Mouse (Mus musculus) cerebellum, postnatal 10 days (tissue): Measurements from ENCODE around the gene Parp3.

ENCODE experiments used
- DNase-seq, 2 experiments: peaks; one replicate each; pipeline ENCODE4 v3.0.0; 2021; ENCODE audit warnings: mixed read lengths in 2 of 2

Gene Parp3

DNA sequence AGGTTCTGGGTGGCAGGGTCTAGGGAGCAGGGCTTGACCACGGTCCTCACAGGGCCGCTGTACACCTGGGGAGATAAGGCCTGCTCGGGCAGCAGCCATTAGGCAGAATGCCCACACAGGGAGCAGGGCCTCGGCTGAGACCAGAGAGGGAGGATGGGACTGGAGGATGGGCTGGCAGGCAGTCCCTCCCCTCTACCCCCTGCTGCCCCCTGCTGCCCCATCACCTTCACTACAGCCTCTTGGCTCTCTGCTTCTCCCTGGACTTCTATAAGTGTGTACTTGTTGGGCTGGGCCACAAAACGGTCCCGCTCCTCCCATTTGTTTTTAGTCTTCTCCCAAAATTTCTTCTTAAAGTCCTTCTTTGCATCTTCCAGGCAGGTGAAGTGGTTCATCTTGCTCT lies 2.3 kb downstream of the Parp3 start:
- peak; percentile 90 for DNase-seq

DNA sequence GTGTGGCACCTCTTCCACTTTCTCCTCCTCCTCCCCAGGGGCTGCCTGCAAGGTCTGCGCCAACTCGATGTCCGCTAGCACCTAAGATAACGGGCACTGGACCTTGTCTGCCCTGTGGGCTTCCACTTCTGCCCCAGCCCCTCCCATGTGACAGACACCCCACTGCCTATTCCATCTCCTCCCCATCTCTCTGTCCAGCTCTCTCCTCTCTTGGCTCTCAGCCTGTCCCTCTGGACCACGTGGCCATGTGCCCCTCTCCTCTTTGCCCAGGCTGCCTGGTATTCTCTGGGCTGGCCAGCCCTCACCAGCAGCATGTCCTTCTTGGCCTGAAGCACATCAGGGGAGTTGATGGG lies 3.0 kb downstream of the Parp3 start:
- peak; percentile 53 to 55 for DNase-seq

DNA sequence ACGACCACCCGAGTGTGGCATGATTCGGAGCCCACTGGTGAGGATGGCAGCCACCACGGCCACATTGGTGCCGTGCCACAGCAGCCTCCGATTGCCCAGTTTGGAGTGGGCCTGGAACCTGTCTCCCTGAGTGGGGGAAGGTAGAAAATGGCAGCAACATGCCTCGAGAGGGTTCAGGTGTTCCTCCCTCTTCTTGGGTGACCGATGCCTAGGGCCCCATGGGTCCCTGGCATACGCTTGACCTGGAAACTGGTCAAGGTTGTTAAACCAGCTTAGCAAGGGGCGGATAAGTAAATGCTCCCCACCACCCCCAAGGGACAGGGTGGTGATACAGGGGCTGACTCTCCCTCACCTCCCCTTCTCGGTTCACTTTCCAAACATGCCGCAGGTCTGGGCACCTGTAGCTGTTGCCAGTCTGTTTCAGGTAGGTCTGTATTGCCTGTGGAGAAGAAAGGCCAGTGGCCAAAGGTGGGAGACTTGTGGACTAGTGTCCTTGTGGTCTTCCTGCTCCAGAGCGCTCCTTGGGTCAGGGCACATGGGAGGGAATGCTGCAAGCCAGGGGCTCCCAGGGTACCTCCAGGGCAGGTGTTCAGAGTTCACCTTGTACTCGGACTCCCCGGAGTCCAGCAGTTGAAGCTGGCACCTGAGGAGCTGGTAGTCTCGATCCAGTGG lies 3.5 kb downstream of the Parp3 start:
- DNase-seq: peak; percentile 34 to 42

DNA sequence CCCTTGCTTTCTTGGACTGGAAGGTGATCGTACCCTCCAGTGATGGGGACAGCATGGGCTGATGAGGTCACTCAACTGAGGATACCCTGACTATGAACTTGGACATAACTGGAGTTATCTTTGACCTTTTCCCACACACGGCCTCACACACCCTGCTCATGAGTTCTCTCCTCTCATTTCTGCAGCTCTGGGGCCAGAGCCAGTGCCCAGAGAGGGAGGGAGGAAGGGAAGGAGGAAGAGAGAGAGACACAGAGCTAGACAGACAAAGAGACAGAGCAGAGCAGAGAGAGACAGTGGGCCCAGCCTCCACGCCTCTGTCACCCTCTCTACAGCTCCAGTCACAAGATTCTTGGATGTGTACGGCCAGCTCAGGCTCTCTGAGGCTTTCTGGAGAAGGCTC lies 4.4 kb downstream of the Parp3 start:
- no peak for DNase-seq

DNA sequence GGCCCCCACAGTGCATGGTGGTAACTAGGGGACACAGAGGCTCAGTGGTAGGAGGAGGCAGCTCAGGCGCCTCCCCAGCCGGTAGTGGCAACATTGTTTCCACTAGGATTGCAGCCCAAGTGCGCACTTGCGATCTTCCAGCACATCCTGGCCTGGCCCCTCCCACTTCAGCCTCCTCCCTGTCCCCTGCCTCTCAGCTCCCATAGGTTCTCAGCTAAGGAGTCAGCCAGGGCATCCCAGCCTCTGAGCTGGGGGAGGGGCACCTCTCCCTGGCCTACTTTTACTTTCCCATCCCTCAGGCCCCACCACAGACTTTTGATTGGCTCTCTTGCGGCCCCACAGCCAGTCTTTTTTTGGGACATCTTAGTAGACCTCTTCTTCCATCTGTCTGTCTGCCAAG lies 4.9 kb downstream of the Parp3 start:
- peak; percentile 54 to 60 for DNase-seq

DNA sequence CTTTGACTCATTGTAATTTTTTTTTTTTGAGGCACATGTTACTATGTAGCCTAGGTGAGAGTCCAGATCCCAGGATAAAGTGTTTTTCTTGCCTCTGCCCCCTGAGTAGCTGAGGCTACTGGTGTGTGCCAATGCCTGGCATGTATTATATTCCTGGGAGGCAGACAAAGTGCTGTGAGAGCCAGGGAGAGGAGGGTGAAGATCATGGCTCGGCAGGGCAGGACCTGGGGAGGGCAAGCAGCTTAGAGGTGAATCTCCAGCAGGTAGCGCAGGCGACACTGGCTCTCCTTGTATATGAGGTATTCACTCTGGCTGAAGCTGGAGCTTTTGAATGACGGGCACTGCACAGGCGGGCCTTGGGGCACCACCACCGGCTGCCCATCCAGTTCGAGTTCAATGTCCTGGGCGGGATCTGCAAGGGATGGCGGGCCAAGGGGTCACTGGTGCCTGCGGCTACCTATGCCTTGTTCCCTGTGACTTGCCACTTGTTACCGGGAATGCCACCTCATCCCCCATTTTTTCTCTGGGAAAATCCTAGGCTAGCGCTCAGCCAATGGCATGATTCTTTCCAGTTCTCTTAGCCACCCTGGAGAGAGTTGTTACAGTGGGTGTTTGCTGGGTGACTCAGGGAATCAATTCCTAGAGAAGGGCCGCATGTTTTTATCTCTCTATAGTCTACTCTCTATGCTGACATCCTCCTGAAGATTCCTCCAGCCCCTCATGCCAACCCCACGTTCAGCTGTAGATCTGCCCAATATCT lies 5.6 kb downstream of the Parp3 start:
- peak in 1 of 2 experiments; percentile 11 for DNase-seq

DNA sequence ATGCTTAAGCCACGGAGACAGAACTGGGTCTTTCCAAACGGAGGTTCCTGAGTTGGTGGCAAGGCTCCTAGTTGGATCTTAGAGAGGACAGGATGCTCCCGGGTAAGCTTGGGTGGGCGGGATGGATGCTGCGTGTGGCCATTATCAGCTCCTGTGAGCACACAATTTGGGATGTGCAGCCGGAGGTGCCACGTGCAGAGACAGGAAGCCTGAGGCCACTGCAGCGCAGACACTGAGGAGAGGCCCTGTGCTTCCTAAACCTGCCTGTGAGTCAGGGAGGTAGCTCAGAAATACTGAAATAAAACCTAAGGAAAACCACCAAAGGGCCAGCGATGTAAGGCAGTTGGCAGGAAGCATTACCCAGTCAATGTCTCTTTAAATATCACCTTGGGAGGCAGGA lies 7.0 kb downstream of the Parp3 start:
- no peak for DNase-seq

DNA sequence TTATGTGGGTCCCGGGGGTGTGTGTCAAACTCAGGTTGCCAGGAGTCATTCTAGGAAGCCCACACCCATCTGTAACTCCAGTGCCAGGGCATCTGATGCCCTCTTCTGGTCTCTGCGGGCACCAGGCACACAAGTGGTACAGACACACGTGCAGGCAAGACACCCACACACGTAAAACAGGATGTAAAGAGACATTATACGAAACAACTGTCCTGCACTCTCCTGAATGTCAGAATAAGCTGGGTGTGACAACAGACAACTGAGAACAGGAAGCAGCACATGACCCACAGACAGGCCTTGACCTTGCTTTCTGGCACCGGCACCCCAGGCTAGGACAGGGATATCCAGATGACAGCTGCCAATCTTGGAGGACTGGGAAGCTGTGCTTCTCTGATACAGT lies 7.4 kb downstream of the Parp3 start:
- DNase-seq: no peak

DNA sequence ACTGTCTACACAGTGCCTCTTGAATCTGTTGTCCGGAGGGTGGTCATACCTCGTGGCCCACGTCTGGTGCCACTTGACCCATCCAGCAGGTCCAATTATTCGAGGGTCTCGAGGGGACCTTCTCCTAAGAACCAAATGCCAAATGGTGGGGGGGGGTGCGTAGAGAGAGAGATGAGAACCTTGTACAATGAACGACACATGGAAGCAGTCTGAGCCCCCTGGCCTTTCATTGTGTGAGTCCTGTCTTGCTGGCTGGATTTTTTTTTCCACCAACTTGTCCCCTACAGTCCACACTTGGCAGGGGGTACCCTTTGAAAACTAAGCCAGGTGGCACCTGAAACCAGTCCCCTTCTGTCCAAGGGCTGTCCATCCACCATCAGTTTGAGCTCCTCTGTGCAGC lies 9.0 kb downstream of the Parp3 start:
- DNase-seq: no peak

DNA sequence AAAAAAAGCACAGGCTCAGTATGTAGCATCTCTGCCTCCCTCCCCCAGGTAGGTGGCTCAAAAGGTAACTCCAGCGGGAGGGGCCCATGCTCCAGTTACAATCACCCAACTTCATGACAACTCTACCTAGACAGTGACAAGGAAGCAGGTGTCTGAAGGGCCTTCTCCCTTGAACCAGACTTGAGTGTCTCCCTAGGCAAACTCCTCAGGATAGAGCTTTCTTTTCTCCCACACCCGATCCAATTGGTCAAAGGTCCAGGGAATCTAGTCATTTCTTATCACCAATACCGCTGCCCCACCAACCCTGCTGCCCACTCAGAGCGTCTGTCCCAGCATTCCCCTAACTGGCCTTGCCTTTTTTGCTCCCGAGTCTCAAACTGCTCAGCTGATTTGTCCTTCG lies 10.0 kb downstream of the Parp3 start:
- DNase-seq: no peak

DNA sequence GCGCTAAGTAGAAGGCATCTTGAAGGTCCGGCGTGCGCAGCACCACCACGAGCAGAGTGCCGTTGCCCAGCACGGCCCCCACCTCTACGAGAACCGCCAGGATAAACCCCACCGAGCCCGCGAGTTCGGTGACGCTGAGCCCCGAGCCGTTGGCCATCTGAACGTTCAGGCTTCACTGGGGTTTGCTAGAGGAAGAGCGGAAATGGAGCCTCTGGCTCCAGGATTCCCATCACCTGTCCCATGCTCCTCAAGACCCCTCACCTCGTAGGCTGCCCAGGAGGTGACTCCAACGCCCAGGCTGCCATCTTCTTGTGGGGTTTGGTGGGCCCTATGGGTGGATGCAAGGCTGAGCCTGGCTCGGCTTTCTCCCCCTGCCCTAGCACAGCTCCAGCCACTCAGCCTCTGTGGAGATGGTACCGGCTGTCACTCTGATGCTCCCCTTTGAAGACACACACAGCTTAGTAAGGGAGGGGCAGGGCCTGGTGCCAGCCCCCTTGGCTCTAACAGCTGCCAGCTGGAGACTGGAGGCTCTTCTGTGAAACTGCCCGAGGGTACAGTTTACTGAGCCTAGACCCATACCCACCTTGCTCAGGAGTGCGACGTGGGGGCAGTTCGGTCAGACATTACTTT lies 11.1 kb downstream of the Parp3 start, which contains the start of gene Gpr62:
TSS of gene Gpr62 (minus strand) at position 368 of the 630 bp plus-strand sequence.
- DNase-seq: peak; percentile 95 to 96

DNA sequence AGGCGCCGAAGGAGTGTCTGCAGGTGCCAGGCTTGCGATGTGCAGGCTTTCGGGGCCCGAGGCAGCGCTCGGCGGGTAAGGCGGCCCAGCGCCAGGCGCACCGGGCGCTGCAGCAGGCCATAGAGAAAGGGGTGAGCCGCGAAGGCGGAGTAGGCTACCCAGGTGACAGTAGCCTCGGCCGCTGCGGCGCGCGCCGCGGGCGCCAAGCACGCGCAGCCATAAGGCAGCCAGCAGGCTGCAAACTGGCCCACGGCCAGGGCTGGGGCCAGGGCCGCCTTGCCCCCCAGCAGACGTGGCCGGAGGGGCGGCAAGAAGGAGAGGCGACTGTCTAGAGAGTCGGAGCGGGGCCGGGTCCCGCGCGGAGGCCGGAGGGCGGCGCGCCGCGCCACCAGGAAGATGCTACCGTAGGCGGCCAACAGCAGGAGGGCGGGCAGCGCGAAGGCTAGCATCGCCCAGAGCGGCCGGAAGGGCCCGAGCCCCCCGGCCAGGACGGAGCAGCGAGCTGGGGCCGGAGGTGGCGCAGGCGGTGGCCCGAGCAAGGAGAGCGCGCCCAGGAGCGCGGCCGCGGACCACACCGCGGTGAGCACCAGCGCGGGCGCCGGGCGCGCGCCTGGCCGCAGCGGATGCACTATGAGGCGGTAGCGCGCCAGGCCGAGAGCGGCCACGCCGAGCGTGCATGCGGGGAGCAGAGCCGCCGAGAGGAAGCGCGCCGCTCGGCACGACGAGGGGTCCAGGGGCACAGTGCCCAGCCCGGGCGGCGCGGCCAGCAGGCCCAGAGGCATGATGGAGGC lies 11.8 kb downstream of the Parp3 start:
- peak; percentile 93 to 95 for DNase-seq

DNA sequence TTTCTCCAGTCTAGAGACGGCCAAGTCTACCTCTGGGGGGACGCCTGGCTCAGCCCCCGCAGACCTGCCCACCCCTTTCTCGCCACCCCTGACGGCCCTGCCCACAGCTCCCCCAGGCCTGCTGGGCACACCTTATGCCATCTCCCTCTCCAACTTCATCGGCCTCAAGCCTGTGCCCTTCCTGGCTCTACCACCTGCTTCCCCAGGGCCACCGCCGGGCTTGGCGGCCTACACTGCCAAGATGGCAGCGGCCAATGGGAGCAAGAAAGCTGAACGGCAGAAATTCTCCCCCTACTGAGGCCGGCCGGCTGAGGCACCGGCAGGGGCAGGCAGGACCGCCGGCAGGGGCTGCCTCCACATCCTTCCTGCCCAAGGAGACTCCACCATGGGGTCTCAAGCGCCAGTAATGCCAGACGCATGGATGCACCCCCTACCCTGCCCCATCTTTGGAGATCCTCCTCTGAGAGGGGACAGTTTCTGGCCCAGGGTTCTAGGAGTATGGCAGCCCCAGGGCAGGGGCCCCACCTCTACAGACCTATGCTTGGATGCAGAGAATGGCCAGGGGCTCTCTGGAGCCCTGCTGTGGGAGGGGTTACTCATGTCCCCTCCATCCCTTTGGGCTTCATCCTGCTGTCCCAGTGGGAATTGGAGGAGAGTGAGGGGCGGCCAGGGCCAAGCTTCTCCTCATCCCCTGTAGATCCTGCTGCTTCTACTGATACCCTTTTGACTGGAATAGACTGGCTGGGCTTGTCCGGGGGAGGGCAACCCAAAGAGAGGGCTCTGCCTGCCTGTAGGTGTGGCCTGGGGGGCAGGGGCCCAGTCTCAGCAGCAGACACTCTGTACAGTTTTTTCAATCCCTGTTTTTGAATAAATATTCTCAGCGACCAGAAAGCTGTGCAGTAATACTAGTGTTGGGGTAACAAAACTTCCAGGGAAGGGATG lies 13.4 kb downstream of the Parp3 start:
- peak; percentile 88 to 94 for DNase-seq

DNA sequence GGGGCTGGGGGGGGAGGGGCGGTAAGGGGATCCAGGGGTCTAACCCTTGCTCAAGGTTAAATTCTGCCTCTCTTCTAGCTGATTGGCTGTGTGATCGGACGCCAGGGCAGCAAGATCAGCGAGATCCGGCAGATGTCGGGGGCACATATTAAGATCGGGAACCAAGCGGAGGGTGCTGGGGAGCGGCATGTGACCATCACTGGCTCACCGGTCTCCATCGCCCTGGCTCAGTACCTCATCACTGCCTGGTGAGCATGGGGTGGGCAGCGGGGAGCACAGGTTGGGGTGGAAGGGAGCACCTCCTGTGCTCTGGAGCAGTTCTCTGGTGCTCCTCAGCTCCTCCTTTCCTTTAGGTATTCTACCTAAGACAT lies 14.3 kb downstream of the Parp3 start:
- peak in 1 of 2 experiments; percentile 39 for DNase-seq

DNA sequence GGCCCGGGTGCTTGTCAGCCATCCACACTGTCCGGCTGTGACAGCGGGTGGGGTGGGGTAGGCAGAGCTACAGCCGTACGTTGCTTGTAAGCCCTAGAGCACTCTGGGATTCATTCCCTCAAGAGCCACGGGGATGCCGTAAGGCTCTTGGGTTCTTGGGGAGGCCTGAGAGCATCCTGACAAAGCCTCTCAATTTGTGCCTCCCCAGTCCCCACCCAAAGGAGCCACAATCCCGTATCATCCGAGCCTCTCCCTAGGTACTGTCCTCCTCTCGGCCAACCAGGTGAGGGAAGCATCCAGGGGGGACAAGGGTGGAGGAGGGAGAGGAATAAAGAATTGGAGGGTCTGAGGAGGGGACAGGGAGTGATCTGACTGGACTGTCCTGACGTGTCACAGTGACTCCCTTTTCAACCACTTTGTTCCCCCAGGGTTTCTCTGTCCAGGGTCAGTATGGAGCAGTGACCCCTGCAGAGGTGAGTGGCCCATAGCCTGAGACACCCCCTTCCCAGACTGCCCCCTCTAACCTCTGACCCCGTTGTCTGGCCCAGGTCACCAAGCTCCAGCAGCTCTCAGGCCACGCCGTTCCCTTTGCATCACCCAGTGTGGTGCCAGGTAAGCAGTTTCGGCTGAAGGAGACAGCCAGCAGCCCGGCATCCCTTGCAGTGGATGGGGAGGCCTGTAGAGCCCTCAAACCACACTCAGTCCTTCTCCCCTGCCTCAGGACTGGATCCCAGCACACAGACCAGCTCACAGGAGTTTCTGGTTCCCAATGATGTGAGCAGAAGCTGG lies 14.9 kb downstream of the Parp3 start:
- DNase-seq: peak in 1 of 2 experiments; percentile 37

DNA sequence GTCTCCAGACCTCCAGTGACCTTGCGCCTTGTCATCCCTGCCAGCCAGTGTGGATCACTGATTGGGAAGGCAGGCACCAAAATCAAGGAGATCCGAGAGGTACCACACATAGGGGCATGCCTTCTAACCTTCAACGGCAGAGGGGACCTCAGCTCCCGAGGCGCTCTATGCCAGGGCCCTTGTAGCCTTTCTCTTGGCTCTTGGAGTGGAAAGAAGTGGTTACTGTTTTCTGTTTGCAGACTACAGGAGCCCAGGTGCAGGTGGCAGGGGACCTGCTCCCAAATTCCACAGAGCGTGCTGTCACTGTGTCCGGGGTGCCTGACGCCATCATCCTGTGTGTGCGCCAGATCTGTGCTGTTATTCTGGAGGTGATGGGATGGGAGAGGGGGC lies 15.7 kb downstream of the Parp3 start:
- DNase-seq: peak in 1 of 2 experiments; percentile 35

DNA sequence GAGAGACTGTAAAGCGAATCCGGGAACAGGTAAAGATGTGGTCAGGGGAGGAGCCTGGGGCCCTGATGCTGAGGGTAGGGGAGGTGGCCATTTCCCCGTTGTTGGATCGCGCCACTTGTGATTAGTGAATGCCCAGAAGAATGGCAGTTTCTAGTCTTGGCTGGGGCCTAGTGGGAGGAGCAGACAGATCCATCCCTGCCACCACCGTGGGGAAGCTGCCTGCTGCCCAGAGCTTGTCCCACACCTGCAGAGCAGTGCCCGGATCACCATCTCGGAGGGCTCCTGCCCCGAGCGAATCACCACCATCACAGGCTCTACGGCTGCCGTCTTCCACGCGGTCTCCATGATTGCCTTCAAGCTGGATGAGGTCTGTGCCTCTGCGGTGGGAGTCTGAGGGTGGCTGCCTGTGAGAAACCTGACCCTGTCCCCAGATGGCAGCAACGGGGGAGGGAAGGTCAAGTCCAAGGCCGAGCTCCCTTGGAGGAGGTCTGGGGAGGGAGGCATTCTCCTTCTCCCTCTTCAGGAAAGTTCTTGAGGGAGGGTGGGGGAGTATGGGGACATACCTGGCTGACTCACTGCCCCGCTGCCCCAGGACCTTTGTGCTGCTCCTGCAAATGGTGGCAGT lies 16.2 kb downstream of the Parp3 start:
- peak; percentile 67 to 77 for DNase-seq

DNA sequence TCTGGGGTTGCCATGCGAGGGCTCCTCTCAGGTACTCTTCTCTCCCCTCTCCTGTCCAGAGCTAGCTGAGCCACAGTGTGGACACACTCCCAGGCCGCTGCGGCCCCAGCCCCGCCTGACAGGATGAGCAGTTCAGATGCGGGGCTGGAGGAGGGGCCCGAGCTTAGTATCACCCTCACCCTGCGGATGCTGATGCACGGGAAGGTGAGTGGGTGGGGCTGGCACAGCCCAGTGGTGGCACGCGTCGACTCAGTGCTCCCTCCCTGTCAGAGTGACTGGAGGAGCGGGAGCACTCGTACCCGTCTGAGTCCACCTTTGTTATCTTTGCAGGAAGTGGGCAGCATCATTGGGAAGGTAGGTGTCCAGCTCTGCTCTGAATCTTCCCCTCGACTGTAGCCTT lies 16.8 kb downstream of the Parp3 start:
- peak in 1 of 2 experiments; percentile 46 for DNase-seq

DNA sequence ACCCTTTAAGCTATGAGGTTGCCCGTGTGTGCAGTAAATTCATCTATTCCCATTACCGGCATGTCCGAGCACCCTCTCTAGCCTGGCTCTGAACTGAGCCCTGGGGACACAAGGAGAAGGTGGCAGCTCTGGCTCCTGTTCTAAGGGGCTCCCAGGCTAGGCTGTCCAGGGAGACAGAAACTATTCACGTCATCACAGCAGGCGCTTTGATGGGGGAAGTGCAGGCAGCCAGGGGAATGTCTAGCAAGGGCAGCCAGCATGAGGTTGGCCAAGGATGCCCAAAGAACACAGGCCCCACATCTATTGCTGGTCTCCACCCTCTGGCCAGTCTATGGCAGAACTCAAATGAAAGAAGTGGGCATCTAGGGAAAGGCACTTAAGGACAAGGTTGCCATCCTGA lies 18.8 kb downstream of the Parp3 start:
- peak in 1 of 2 experiments; percentile 56 for DNase-seq

DNA sequence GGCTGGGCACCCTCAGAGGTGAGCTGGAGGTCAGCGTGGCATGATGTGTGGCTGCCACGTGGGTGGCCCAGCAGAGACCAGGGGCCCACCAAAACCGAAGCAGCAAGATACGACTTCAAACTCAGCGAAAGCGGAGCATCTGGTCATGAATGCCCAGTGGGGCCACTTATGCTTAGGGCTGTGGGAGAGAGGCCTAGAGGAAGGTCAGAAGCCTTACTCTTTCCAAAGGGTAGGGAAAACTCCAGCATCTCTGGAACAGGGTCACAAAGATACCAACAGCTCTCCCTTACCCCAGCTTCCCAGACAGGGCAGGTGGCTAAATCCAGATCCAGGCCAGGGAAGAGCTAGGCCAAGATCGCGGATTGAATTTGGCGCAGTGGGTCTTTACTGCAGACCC lies 19.6 kb downstream of the Parp3 start:
- peak; percentile 65 to 67 for DNase-seq
